Mouse (Mus musculus) cerebellum, adult 11-12 months (tissue): ENCODE measurements around the gene Fkbpl.

Experiments
- DNase-seq: peaks from one replicate; pipeline ENCODE4 v3.0.0; 2022

The Fkbpl gene

DNA sequence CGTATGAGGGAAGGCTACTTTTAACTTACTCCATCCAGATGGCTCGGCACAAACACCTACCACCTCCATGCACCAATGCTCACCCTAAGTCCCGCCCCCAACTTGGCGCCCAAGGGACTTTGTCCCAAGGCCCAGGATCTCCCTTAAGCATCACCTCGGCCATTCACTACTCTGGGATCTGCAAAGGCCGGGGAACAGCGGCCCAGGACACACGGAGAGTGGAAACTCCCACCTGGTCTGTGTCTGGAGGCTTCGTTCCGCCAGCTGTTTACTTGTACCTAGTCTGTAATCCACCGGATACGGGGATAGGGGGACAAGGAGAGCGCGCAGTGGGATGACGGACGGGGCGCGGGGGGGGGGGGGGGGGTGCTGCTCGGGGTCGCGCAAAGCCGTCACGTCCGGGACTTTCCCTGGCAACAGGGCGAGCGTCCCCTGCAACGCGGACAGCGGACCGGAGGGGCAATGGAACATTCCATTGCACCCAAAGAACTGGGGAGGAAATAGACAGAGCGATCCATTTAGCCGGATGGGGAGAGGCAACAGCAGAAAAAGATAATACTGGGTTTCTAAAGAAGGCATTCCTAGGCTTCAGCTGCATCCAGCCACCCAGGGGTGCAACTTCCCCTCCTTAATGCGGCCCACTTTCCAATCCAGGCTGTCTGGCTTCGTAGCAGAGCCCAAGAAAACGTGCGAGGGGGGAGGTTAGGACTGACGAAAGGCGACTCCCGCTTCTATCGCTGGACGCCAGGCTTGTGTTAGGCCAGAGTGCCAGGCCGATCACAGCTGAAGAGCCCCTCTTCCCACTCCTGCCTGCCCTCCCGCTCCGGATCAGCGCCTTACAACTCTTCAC lies 17.2 kb upstream of the Fkbpl start:
- DNase-seq = peak; percentile 92

- DNase-seq = peak; percentile 86
Measured at GRCm38 (mm10) chr17:34627943-34628643, 16.5 kb upstream of the Fkbpl start, which contains the start of gene Ppt2. Ppt2 (minus strand) TSS chr17:34628510.

DNA sequence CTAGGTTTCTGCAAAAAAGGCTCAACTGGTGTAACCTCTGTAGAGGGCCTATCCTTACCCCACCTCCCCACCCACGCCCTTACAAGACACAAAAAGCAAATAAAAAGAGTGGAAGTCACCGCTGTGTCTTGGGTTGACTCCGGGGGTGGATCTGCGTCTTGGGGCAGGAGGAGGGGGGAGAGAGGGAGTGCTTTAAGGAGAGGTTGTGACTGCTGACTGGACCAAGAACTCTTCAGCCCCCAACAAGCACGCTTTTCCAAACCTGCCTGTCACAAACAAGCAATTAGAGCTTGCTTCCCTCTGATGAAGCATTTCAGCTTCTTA lies 16.0 kb upstream of the Fkbpl start:
- DNase-seq = peak; percentile 63

DNA sequence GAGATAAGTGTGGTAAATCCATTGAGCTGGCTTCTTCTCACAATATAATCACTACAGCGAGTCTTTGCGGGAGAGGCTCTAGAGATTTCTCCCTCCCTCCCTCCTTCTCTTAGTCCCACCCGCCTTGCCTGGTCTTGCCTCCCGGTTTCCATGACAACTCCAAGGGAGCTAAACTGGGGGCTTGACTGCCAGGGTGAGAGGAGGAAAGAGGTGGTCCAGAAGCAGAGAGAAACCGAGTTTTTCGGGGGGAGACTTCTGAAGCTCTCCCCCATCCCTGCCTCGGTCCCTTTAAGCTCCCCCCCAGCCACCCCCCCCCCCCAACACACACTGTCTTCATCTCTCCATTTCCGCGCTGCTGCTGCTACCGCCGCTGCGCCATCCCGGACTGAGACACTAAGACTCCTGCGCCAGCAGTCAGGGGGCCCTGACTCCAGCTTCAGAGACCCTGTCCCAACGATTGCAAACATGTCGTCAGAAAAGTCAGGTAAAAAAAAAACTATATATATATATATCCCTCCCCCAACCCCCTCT lies 15.3 kb upstream of the Fkbpl start, which contains the start of gene Prrt1:
Gene Prrt1, plus strand, starts transcription at position 313 of the 531 bp plus-strand sequence.
- peak; percentile 77 for DNase-seq

- DNase-seq = peak; percentile 72
Measured at GRCm38 (mm10) chr17:34629796-34630603, 14.6 kb upstream of the Fkbpl start.

GRCm38 (mm10) chr17:34630761-34631301 lies 13.7 kb upstream of the Fkbpl start:
- peak; percentile 74 for DNase-seq

DNA sequence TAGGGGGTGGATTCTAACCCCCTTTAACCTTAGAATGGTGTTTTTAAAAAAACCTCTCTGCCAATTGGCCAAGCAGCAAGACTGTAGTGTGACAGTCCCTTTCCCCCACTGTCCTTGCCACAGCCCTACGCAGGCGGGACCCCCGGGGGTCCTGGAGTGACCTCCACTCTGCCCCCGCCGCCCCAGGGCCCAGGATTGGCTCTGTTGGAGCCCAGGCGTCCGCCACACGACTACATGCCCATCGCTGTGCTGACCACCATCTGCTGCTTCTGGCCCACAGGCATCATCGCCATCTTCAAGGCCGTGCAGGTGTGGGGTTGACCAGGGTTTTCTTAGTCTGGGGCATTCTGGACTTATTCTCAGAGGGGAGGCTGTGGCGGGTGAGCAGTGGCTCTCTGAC lies 12.9 kb upstream of the Fkbpl start:
- DNase-seq = peak; percentile 80

DNA sequence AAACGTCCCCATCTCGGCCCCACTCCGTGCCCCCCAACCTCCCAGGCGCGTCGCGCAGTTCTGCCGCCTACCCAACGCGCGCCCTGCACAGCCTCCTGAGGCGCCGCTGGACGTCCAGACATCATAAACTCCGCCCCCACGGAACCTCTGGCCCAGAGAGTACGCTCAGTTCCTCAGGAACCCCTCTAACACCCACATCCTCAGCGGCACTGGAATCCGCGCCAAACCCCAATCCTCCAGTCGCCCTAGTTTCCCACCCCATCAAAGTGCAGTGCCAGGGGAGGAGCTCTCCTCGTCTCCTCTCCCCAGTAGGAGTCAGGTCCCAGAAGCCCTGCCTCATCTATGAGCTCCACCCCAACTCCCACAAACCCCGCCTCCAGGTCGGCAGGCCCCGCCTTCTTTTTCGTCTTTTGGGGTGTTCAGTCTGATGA lies 12.3 kb upstream of the Fkbpl start:
- DNase-seq = peak; percentile 92

GRCm38 (mm10) chr17:34635671-34636070 lies 8.9 kb upstream of the Fkbpl start:
- DNase-seq = peak; percentile 27

- DNase-seq = peak; percentile 43
Measured at GRCm38 (mm10) chr17:34637459-34637858, 7.1 kb upstream of the Fkbpl start.

- DNase-seq = peak; percentile 60
Measured at GRCm38 (mm10) chr17:34639461-34640255, 4.9 kb upstream of the Fkbpl start.

DNA sequence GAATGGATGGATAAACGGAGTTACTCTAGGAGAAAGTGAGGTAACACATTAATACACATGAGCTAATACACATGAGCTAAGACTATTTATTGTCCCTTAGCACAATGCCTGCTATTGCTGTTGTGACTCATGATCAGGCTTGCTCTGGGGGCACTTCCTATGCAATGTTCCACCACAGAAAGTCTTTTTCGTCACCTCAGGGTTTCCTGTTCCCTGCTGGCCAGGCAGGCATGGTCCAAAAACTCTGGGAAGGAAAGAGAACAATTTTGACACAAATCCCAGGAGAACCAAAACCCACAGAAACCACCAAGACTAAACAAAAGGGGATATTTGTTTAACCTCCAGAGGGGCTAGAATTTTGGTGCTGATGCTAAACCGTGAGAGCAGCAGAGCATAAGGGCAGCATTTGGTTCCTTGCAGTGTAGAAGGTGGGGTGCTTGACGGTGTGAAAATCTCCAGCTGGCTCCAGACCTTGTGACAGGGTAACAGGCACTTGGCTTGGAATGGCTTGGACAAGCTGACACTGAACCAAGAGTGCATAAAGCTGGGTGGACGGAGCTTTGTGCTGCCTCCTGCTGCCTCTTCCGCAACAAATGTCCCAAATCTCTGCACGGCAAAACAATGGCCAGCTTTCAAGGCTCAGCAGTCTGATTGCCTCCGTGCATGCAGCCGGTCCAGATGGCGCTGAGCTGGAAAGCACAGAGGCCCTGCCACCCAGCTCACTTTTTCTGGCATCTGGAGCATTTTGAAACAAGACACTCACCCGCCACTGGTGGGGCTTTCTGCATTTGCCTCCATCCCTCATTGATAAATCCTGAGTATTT lies 3.6 kb upstream of the Fkbpl start:
- peak; percentile 94 for DNase-seq

GRCm38 (mm10) chr17:34641945-34642344 lies 2.6 kb upstream of the Fkbpl start:
- peak; percentile 31 for DNase-seq

GRCm38 (mm10) chr17:34643379-34643778 lies 1.2 kb upstream of the Fkbpl start:
- DNase-seq = peak; percentile 38

GRCm38 (mm10) chr17:34643944-34644343 lies 620 bp upstream of the Fkbpl start:
- peak; percentile 83 for DNase-seq

DNA sequence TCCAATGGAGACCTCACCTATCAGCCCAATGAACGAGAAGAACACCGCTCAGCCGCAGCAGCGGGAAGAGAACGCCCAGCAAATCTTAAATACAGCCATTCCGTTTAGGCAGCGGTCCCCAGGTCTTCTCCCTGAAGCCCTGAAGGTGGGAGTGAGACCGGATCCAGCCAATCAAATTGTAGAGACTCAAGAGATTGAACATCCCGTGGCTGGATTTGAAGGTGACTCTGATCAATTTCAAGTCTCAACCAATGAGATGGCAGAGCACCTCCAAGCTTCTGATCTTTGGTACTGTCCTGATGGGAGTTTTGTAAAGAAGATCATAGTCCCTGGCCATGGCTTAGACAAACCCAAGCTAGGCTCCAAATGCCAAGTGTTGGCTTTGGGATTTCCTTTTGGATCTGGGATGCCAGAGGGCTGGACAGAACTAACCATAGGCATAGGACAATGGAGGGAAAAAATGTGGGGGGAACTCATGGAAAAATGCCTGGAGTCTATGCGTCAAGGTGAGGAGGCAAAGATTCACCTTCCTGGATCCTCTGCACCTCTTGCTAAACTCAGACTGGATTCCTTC lies 779 bp downstream of the Fkbpl start:
- DNase-seq = peak; percentile 48

GRCm38 (mm10) chr17:34645831-34646511 lies 1.4 kb downstream of the Fkbpl start:
- peak; percentile 75 for DNase-seq

DNA sequence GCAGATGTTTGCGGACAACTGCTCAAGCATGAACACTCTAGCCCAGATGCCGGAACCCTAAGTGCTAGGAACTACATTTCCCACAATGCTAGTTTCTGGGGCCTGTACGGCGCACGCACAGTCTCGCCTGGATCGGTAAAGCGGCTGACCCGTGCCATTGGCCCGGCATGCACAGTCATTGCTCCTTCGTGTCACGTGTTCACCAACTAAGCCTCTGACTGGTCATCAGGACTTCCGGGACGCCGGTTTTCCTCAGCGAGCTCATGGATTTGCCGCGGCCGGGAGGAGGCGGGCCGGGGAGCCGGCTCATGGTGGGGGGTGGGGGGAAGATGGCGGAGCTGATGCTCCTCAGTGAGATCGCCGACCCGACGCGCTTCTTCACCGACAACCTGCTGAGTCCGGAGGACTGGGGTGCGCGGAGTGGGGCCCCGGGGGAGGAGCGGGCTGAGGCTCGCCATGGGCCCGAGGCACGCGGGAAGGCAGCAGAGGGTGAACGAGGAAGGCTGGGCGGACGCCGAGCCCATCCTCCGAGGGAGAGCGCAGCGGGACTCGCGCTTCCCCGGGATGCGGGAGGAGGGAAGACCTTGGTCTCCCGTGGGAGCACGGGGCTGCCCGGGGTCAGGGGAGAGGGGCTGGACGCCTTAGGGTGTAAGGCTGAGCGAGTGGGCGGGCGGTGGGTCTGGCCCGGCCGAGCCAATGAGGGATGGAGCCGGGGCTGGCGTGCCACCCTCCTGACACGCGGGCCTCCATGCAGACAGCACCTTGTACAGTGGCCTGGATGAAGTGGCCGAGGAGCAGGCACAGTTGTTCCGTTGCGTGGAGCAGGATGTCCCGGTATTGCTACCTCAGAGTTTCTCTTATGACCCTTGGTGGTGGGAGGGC lies 2.6 kb downstream of the Fkbpl start, which contains the start of gene Atf6b:
Gene Atf6b, plus strand, starts transcription at position 241 of the 882 bp plus-strand sequence.
- DNase-seq = peak; percentile 97
